Mouse (Mus musculus) erythroblast, embryonic 14.5 days (primary cell): ENCODE data around the gene Vps8. TPM values are rescaled to one million over a fixed set of nuclear protein-coding genes. Genes with fewer than 3 reads are reported as not detected.

Source experiments
- H3K27me3 ChIP-seq: 2 replicates; pipeline ENCODE4 v1.6.1; 2012; ENCODE audit warnings: inconsistent platforms; ENCODE audit not compliant: control insufficient read depth
- H3K36me3 ChIP-seq: 2 replicates; pipeline ENCODE4 v1.6.1; 2012; ENCODE audit warnings: mild to moderate bottlenecking, inconsistent platforms; ENCODE audit not compliant: control insufficient read depth
- H3K4me1 ChIP-seq: 2 replicates; pipeline ENCODE4 v1.6.1; 2012; ENCODE audit warnings: inconsistent platforms; ENCODE audit not compliant: control insufficient read depth
- H3K4me3 ChIP-seq: replicated peaks from 2 replicates; pipeline ENCODE3; 2012; ENCODE audit warnings: moderate library complexity, mild to moderate bottlenecking, inconsistent platforms
- H3K9me3 ChIP-seq: 2 replicates; pipeline ENCODE4 v1.6.1; 2012; ENCODE audit warnings: low read length, inconsistent platforms, mixed read lengths; ENCODE audit not compliant: control insufficient read depth
- GATA1 ChIP-seq: IDR thresholded peaks from 2 replicates; pipeline ENCODE4 v1.6.1; 2012; ENCODE audit warnings: low read length, inconsistent platforms, mixed read lengths
- TAL1 ChIP-seq: IDR thresholded peaks from 3 replicates; pipeline ENCODE4 v1.6.1; 2012; ENCODE audit warnings: low read length, inconsistent platforms, mixed read lengths
- polyA plus RNA-seq: library from polyadenylated mRNA; stranded (reverse); fragments of >175 nt; gene quantifications from 2 replicates; pipeline ENCODE4 v1.2.3, GENCODE M21; 2012

The Vps8 gene
- polyA plus RNA-seq, 1 experiment: 3.1 TPM

GRCm38 (mm10) chr16:21644574-21644973 lies 221.7 kb downstream of the Vps8 start:
- H3K4me3 ChIP-seq: no peak overlapping the region
- no peaks in the 10 kb centered on the region; the same call in 1 of the 2 replicates for H3K36me3 ChIP-seq
- TF ChIP-seq GATA1 (no peak), TAL1 (no peak)

GRCm38 (mm10) chr16:21645915-21646314 lies 223.0 kb downstream of the Vps8 start:
- no peaks in the 10 kb centered on the region for H3K9me3 ChIP-seq
- peaks cover 2% of the 10 kb centered on the region; the same call in 1 of the 2 replicates for H3K4me1 ChIP-seq
- H3K36me3 ChIP-seq: no peaks in the 10 kb centered on the region; the same call in 1 of the 2 replicates
- no peaks in the 10 kb centered on the region for H3K27me3 ChIP-seq
- TF ChIP-seq GATA1: no peak
- no peak for TF ChIP-seq TAL1
- no peak overlapping the region for H3K4me3 ChIP-seq

More at GRCm38 (mm10) chr16:21644574-21644973, 221.7 kb downstream of the Vps8 start:
- Histone ChIP-seq H3K27me3 (no peaks in the 10 kb centered on the region), H3K9me3 (no peaks in the 10 kb centered on the region), H3K4me1 (peaks cover 2% of the 10 kb centered on the region; the same call in 1 of the 2 replicates)

GRCm38 (mm10) chr16:21646496-21646895 lies 223.6 kb downstream of the Vps8 start:
- Histone ChIP-seq H3K27me3 (no peaks in the 10 kb centered on the region), H3K4me1 (peaks cover 2% of the 10 kb centered on the region; the same call in 1 of the 2 replicates), H3K4me3 (no peak overlapping the region), H3K9me3 (no peaks in the 10 kb centered on the region), H3K36me3 (no peaks in the 10 kb centered on the region; the same call in 1 of the 2 replicates)
- TF ChIP-seq TAL1 (no peak), GATA1 (no peak)

GRCm38 (mm10) chr16:21648800-21649199 lies 225.9 kb downstream of the Vps8 start:
- TF ChIP-seq TAL1 (no peak), GATA1 (no peak)
- no peak overlapping the region for H3K4me3 ChIP-seq
- H3K36me3 ChIP-seq: no peaks in the 10 kb centered on the region; the same call in 1 of the 2 replicates
- no peaks in the 10 kb centered on the region for H3K9me3 ChIP-seq
- no peaks in the 10 kb centered on the region for H3K27me3 ChIP-seq
- peaks cover 2% of the 10 kb centered on the region; the same call in 1 of the 2 replicates for H3K4me1 ChIP-seq

- Histone ChIP-seq H3K4me3 (no peak overlapping the region), H3K27me3 (no peaks in the 10 kb centered on the region), H3K9me3 (no peaks in the 10 kb centered on the region), H3K36me3 (no peaks in the 10 kb centered on the region; the same call in 1 of the 2 replicates), H3K4me1 (peaks cover 2% of the 10 kb centered on the region; the same call in 1 of the 2 replicates)
- TF ChIP-seq TAL1 (no peak), GATA1 (no peak)
Measured at GRCm38 (mm10) chr16:21650289-21650688, 227.4 kb downstream of the Vps8 start.

GRCm38 (mm10) chr16:21651161-21651560 lies 228.2 kb downstream of the Vps8 start:
- Histone ChIP-seq H3K36me3 (no peaks in the 10 kb centered on the region; the same call in 1 of the 2 replicates), H3K4me3 (no peak overlapping the region), H3K4me1 (peaks cover 2% of the 10 kb centered on the region; the same call in 1 of the 2 replicates), H3K9me3 (no peaks in the 10 kb centered on the region), H3K27me3 (no peaks in the 10 kb centered on the region)
- TF ChIP-seq GATA1 (no peak), TAL1 (no peak)

GRCm38 (mm10) chr16:21653151-21653550 lies 230.2 kb downstream of the Vps8 start:
- no peak overlapping the region for H3K4me3 ChIP-seq
- no peaks in the 10 kb centered on the region for H3K27me3 ChIP-seq
- no peaks in the 10 kb centered on the region; the same call in 1 of the 2 replicates for H3K36me3 ChIP-seq
- TF ChIP-seq TAL1: no peak
- TF ChIP-seq GATA1: no peak
- H3K4me1 ChIP-seq: peaks cover 2% of the 10 kb centered on the region; the same call in 1 of the 2 replicates
- H3K9me3 ChIP-seq: peaks cover 2% of the 10 kb centered on the region; the same call in 1 of the 2 replicates

- Histone ChIP-seq H3K9me3 (peaks cover 5% of the 10 kb centered on the region), H3K36me3 (no peaks in the 10 kb centered on the region; the same call in 1 of the 2 replicates), H3K4me3 (no peak overlapping the region), H3K27me3 (no peaks in the 10 kb centered on the region), H3K4me1 (no peaks in the 10 kb centered on the region)
- no peak for TF ChIP-seq TAL1
- no peak for TF ChIP-seq GATA1
Measured at GRCm38 (mm10) chr16:21654384-21654783, 231.5 kb downstream of the Vps8 start.

- no peak overlapping the region for H3K4me3 ChIP-seq
- TF ChIP-seq TAL1 (no peak), GATA1 (no peak)
- H3K36me3 ChIP-seq: no peaks in the 10 kb centered on the region; the same call in 1 of the 2 replicates
- H3K4me1 ChIP-seq: no peaks in the 10 kb centered on the region
- H3K27me3 ChIP-seq: no peaks in the 10 kb centered on the region
- peaks cover 6% of the 10 kb centered on the region for H3K9me3 ChIP-seq
Measured at GRCm38 (mm10) chr16:21655291-21655690, 232.4 kb downstream of the Vps8 start.

GRCm38 (mm10) chr16:21655961-21656360 lies 233.0 kb downstream of the Vps8 start:
- TF ChIP-seq TAL1 (no peak), GATA1 (no peak)

More at GRCm38 (mm10) chr16:21655961-21656360, 233.0 kb downstream of the Vps8 start:
- Histone ChIP-seq H3K4me1 (no peaks in the 10 kb centered on the region), H3K27me3 (no peaks in the 10 kb centered on the region), H3K36me3 (no peaks in the 10 kb centered on the region; the same call in 1 of the 2 replicates), H3K9me3 (peaks cover 6% of the 10 kb centered on the region), H3K4me3 (no peak overlapping the region)
